Mouse (Mus musculus): ENCODE results near the gene Fkbp2.

DNA sequence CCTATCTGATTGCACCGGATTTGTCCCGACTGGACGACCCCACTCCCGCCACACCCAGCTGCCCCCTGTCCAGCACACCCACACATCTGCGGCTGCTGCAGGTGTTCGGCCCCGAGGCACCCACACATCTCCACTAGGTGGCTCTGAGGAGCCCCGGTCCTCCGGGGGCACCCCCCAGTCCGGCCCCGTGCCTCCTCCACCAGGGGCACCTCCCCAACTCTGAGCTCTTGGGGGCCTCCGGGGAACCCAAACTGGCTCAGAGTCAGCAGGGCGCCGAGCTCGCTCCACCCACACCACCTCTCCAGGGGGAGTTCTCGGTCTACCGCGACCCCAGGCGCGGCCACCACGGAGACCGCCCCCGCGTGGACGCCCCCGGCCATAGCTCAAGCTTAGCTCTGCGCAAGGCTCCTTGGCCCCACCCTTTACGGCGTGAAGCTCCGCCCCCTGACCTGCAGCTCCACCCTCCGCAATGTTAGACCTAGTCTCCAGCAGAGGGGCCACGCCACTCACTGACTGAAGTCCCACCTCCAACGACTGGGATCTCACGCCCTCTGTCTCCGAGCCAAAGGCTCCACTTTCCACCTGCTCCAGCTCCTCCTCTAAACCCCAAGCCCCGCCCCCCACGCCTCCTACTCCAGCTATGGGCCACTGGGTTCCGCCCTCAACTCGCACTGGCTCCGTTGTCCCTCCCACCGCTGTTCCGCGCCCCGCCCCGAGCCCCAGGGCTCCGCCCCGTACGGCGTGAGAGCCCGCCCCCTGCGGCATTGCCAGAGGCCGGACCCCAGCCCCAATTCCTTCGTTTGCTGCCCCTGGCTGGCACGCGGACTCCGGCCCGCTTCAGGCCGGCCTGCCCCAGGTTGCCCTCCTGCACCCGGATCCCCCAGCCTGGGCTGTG lies 568 bp downstream of the Fkbp2 start:
- TF ChIP-seq EP300 (optimal IDR thresholded peaks at IDR 0.05) (no peak), CTCF (IDR thresholded peaks at IDR 0.05; ENCODE audit: low read depth) (peak; percentile 75)
